ENCODE assay signal across 8 mouse cellular contexts in genomic region chr16:33832728-33833428, GRCm38 (mm10). TPM values are rescaled to one million over a fixed set of nuclear protein-coding genes. Genes with fewer than 3 reads are reported as not detected.
DNase-seq lines count a peak whose midpoint lies in the region; ATAC-seq and TF ChIP-seq lines count a peak whose summit lies in the region.

No protein-coding gene starts in this region.

- DNase-seq in spleen, adult 2 months (ENCODE audit: low read depth in 1 of 2, low spot score in 2 of 2), result peak in 1 of 2 experiments; percentile 14
- DNase-seq in spleen, postnatal 4 days (ENCODE audit: low spot score in 2 of 2), result no peak
- DNase-seq in embryonic facial prominence, embryonic 11.5 days (ENCODE audit: low spot score), result peak; percentile 86
- DNase-seq in hindbrain, embryonic 10.5 days (ENCODE audit: low spot score), result peak; percentile 65
- no peak for DNase-seq in cerebellum, adult 11 months
- no peak for DNase-seq in urinary bladder, adult 2 months (ENCODE audit: low spot score)

- peak overlapping the region; percentile 22; the same call in 1 of the 2 replicates for H3K9ac ChIP-seq in embryonic facial prominence, embryonic 11.5 days (replicated peaks; ENCODE audit: low read length)
- H3K9ac ChIP-seq in liver, embryonic 15.5 days, result no peak overlapping the region

- peak; percentile 51; the same call in 1 of the 2 replicates for ATAC-seq in embryonic facial prominence, embryonic 11.5 days (replicated peaks; ENCODE audit: insufficient number of reproducible peaks, low FRiP score, low TSS enrichment, low read depth)
- ATAC-seq in liver, embryonic 15.5 days (ENCODE audit: insufficient read depth), result no peak
- 0 out of 2 replicates have a peak, but pooled peaks have one; percentile 22 for ATAC-seq in neutrophil, adult 5-6 weeks (ENCODE audit: extremely low read depth, insufficient number of reproducible peaks, low FRiP score, poor library complexity, severe bottlenecking)

- 15% methylated on average over 21 of the region's 21 CpGs for WGBS in spleen, adult 2 months
- 1% methylated on average over 21 of the region's 21 CpGs for WGBS in embryonic facial prominence, embryonic 11.5 days
- 3% methylated on average over 21 of the region's 21 CpGs for WGBS in hindbrain, embryonic 10.5 days
- WGBS in liver, embryonic 15.5 days (ENCODE audit: insufficient replicate concordance), result 5% methylated on average over 21 of the region's 21 CpGs

- TF ChIP-seq CTCF in spleen, adult 2 months (IDR thresholded peaks at IDR 0.05; ENCODE audit: extremely low read depth, insufficient read depth, insufficient read length, insufficient replicate concordance), result no peak

- H3K27ac ChIP-seq in spleen, adult 2 months (ENCODE audit: insufficient read depth, low read length), result no peak overlapping the region
- H3K27ac ChIP-seq in embryonic facial prominence, embryonic 11.5 days (replicated peaks; ENCODE audit: low read depth, low read length), result peak overlapping the region; percentile 42
- H3K27ac ChIP-seq in hindbrain, embryonic 10.5 days, result peak overlapping the region; percentile 83
- peak overlapping the region; percentile 21 for H3K27ac ChIP-seq in liver, embryonic 15.5 days (replicated peaks)

- no peaks in the 10 kb centered on the region for H3K9me3 ChIP-seq in embryonic facial prominence, embryonic 11.5 days (replicated peaks; ENCODE audit: control insufficient read depth, low read length)
- H3K9me3 ChIP-seq in hindbrain, embryonic 10.5 days, result no peaks in the 10 kb centered on the region
- no peaks in the 10 kb centered on the region for H3K9me3 ChIP-seq in liver, embryonic 15.5 days (replicated peaks)

- H3K36me3 ChIP-seq in spleen, adult 2 months (ENCODE audit: control insufficient read depth, insufficient read depth, low read length), result no peaks in the 10 kb centered on the region
- H3K36me3 ChIP-seq in embryonic facial prominence, embryonic 11.5 days (replicated peaks; ENCODE audit: control insufficient read depth, insufficient read depth, low read depth, low read length), result no peaks in the 10 kb centered on the region
- H3K36me3 ChIP-seq in hindbrain, embryonic 10.5 days, result no peaks in the 10 kb centered on the region
- H3K36me3 ChIP-seq in liver, embryonic 15.5 days (replicated peaks), result no peaks in the 10 kb centered on the region

- peak overlapping the region; percentile 51 for H3K4me2 ChIP-seq in embryonic facial prominence, embryonic 11.5 days (ENCODE audit: low read depth, low read length)
- H3K4me2 ChIP-seq in liver, embryonic 15.5 days, result peak overlapping the region; percentile 51

- H3K4me3 ChIP-seq in spleen, adult 2 months (ENCODE audit: extremely low read depth, insufficient read depth, insufficient read length), result peak overlapping the region; percentile 34
- H3K4me3 ChIP-seq in embryonic facial prominence, embryonic 11.5 days (ENCODE audit: low read depth, low read length), result peak overlapping the region; percentile 23
- H3K4me3 ChIP-seq in hindbrain, embryonic 10.5 days, result peak overlapping the region; percentile 48
- H3K4me3 ChIP-seq in liver, embryonic 15.5 days (replicated peaks), result peak overlapping the region; percentile 30

- peaks cover 13% of the 10 kb centered on the region for H3K27me3 ChIP-seq in spleen, adult 2 months (ENCODE audit: control insufficient read depth, insufficient read depth, low read length)
- H3K27me3 ChIP-seq in embryonic facial prominence, embryonic 11.5 days (ENCODE audit: control insufficient read depth, insufficient read depth, low read length), result no peaks in the 10 kb centered on the region
- peaks cover 64% of the 10 kb centered on the region for H3K27me3 ChIP-seq in hindbrain, embryonic 10.5 days (ENCODE audit: insufficient read depth, poor library complexity, severe bottlenecking)
- H3K27me3 ChIP-seq in liver, embryonic 15.5 days, result peaks cover 80% of the 10 kb centered on the region

- TF ChIP-seq POLR2A in spleen, adult 2 months (IDR thresholded peaks at IDR 0.05; ENCODE audit: low read depth, low read length), result no peak

- peaks cover 5% of the 10 kb centered on the region; the same call in 1 of the 2 replicates for H3K4me1 ChIP-seq in spleen, adult 2 months (ENCODE audit: control insufficient read depth, insufficient read depth, insufficient read length)
- peaks cover 8% of the 10 kb centered on the region; the same call in 1 of the 2 replicates for H3K4me1 ChIP-seq in embryonic facial prominence, embryonic 11.5 days (ENCODE audit: control insufficient read depth, insufficient read depth, low read length)
- H3K4me1 ChIP-seq in hindbrain, embryonic 10.5 days (replicated peaks), result peaks cover 48% of the 10 kb centered on the region
- H3K4me1 ChIP-seq in liver, embryonic 15.5 days (replicated peaks), result peaks cover 50% of the 10 kb centered on the region

RNA-seq across cellular contexts. Expression of gene Itgb5, which starts 3.4 kb away (rescaled TPM):
- polyA plus RNA-seq in spleen, adult 2 months (2012; rRNA removed), result 31.2 and 36.4 TPM in 2 replicates
- 77.7 and 80.3 TPM in 2 replicates for polyA plus RNA-seq in embryonic facial prominence, embryonic 11.5 days (2014; fragmentation: Nextera tagmentation; extraction: Ambion mirVana)
- polyA plus RNA-seq in hindbrain, embryonic 10.5 days (2016; fragmentation: Nextera tagmentation; extraction: Ambion mirVana), result 24.2 and 30.3 TPM in 2 replicates
- polyA plus RNA-seq in liver, embryonic 15.5 days (2015; fragmentation: Nextera tagmentation; extraction: Ambion mirVana), result 16.2 and 18.5 TPM in 2 replicates
- total RNA-seq in neutrophil, adult 5-6 weeks (2017), result 10.1 and 10.5 TPM in 2 replicates
- polyA plus RNA-seq in urinary bladder, adult 2 months (2012; rRNA removed), result 79.7 and 98.3 TPM in 2 replicates

RNA-seq across cellular contexts. Expression of gene Muc13, which starts 39.0 kb away (rescaled TPM):
- polyA plus RNA-seq in spleen, adult 2 months (2012; rRNA removed), result 2.6 and 2.8 TPM in 2 replicates
- 0.21 and 0.34 TPM in 2 replicates for polyA plus RNA-seq in embryonic facial prominence, embryonic 11.5 days (2014; fragmentation: Nextera tagmentation; extraction: Ambion mirVana)
- polyA plus RNA-seq in hindbrain, embryonic 10.5 days (2016; fragmentation: Nextera tagmentation; extraction: Ambion mirVana), result 0.09 and 0.26 TPM in 2 replicates
- polyA plus RNA-seq in liver, embryonic 15.5 days (2015; fragmentation: Nextera tagmentation; extraction: Ambion mirVana), result 0.99 and 1.6 TPM in 2 replicates
- total RNA-seq in neutrophil, adult 5-6 weeks (2017), result 0.37 and 0.81 TPM in 2 replicates
- polyA plus RNA-seq in urinary bladder, adult 2 months (2012; rRNA removed), result 0.04 and 0.09 TPM in 2 replicates

Comparison
In these comparisons a context has a peak if more than half of its experiments do, and no peak if none do; other contexts are left out.
1. DNase-seq: peak in embryonic facial prominence, embryonic 11.5 days (single experiment) and hindbrain, embryonic 10.5 days (single experiment); none in spleen, postnatal 4 days (0 of 2), cerebellum, adult 11 months (single experiment) and urinary bladder, adult 2 months (single experiment).
2. Peak in every context shown above with its lines, with median percentiles within 50 percentile points of each other: H3K4me3 ChIP-seq.